Mouse (Mus musculus): Measurements from ENCODE around the gene Slc9a3r1. TPM values are rescaled to one million over a fixed set of nuclear protein-coding genes. Genes with fewer than 3 reads are reported as not detected.

The Slc9a3r1 gene
- polyA plus RNA-seq, 1 experiment from 2014 or later: 39.4 TPM

- no peaks in the 10 kb centered on the region for H3K27me3 ChIP-seq (replicated peaks; ENCODE audit: control insufficient read depth, insufficient read depth, low read length)
- no peak overlapping the region for H3K27ac ChIP-seq (ENCODE audit: low read depth, low read length)
- H3K4me2 ChIP-seq (ENCODE audit: low read length): no peak overlapping the region
- 81% methylated on average over 7 of the region's 7 CpGs for whole genome bisulfite sequencing
- H3K9ac ChIP-seq (ENCODE audit: low read length): no peak overlapping the region
- no peaks in the 10 kb centered on the region for H3K4me1 ChIP-seq (ENCODE audit: control insufficient read depth, insufficient read depth, low read length)
- peaks cover 33% of the 10 kb centered on the region for H3K36me3 ChIP-seq (ENCODE audit: control insufficient read depth, insufficient read depth, low read length)
- no peak for ATAC-seq
- no peak overlapping the region for H3K4me3 ChIP-seq (ENCODE audit: low read depth, low read length)
- H3K9me3 ChIP-seq (replicated peaks; ENCODE audit: control insufficient read depth, low read length): no peaks in the 10 kb centered on the region
- DNase-seq (ENCODE audit: low spot score): no peak
Measured at GRCm38 (mm10) chr11:115209958-115210357, 46.8 kb downstream of the Slc9a3r1 start.

- no peak overlapping the region for H3K27ac ChIP-seq (ENCODE audit: low read depth, low read length)
- no peak overlapping the region for H3K4me2 ChIP-seq (ENCODE audit: low read length)
- WGBS: 65% methylated on average over 13 of the region's 13 CpGs
- no peaks in the 10 kb centered on the region; the same call in 1 of the 2 replicates for H3K27me3 ChIP-seq (replicated peaks; ENCODE audit: control insufficient read depth, insufficient read depth, low read length)
- H3K9me3 ChIP-seq (replicated peaks; ENCODE audit: control insufficient read depth, low read length): no peaks in the 10 kb centered on the region
- no peak overlapping the region for H3K9ac ChIP-seq (ENCODE audit: low read length)
- H3K36me3 ChIP-seq (ENCODE audit: control insufficient read depth, insufficient read depth, low read length): peaks cover 12% of the 10 kb centered on the region
- no peaks in the 10 kb centered on the region for H3K4me1 ChIP-seq (ENCODE audit: control insufficient read depth, insufficient read depth, low read length)
- DNase-seq (ENCODE audit: low spot score): no peak
- ATAC-seq: no peak
- H3K4me3 ChIP-seq (ENCODE audit: low read depth, low read length): no peak overlapping the region
Measured at GRCm38 (mm10) chr11:115212116-115212515, 49.0 kb downstream of the Slc9a3r1 start.

GRCm38 (mm10) chr11:115215123-115215522 is 52.0 kb downstream of the Slc9a3r1 start:
- Histone ChIP-seq H3K27me3 (replicated peaks; ENCODE audit: control insufficient read depth, insufficient read depth, low read length) (no peaks in the 10 kb centered on the region; the same call in 1 of the 2 replicates), H3K4me1 (ENCODE audit: control insufficient read depth, insufficient read depth, low read length) (peaks cover 5% of the 10 kb centered on the region; the same call in 1 of the 2 replicates), H3K27ac (ENCODE audit: low read depth, low read length) (no peak overlapping the region), H3K9ac (ENCODE audit: low read length) (no peak overlapping the region), H3K4me3 (ENCODE audit: low read depth, low read length) (no peak overlapping the region), H3K36me3 (ENCODE audit: control insufficient read depth, insufficient read depth, low read length) (no peaks in the 10 kb centered on the region), H3K4me2 (ENCODE audit: low read length) (no peak overlapping the region), H3K9me3 (replicated peaks; ENCODE audit: control insufficient read depth, low read length) (no peaks in the 10 kb centered on the region)
- 47% methylated on average over 5 of the region's 5 CpGs for WGBS
- DNase-seq (ENCODE audit: low spot score) (no peak), ATAC-seq (no peak)

GRCm38 (mm10) chr11:115217439-115218410 is 54.6 kb downstream of the Slc9a3r1 start:
- Histone ChIP-seq H3K9ac (ENCODE audit: low read length) (no peak overlapping the region; the same call in 1 of the 2 replicates), H3K27me3 (replicated peaks; ENCODE audit: control insufficient read depth, insufficient read depth, low read length) (no peaks in the 10 kb centered on the region; the same call in 1 of the 2 replicates), H3K4me2 (ENCODE audit: low read length) (no peak overlapping the region), H3K4me3 (ENCODE audit: low read depth, low read length) (no peak overlapping the region), H3K9me3 (replicated peaks; ENCODE audit: control insufficient read depth, low read length) (no peaks in the 10 kb centered on the region), H3K36me3 (ENCODE audit: control insufficient read depth, insufficient read depth, low read length) (no peaks in the 10 kb centered on the region), H3K4me1 (ENCODE audit: control insufficient read depth, insufficient read depth, low read length) (peaks cover 18% of the 10 kb centered on the region), H3K27ac (ENCODE audit: low read depth, low read length) (no peak overlapping the region)
- DNase-seq (ENCODE audit: low spot score): peak; percentile 64
- peak; percentile 28; the same call in 1 of the 2 replicates for ATAC-seq
- 55% methylated on average over 18 of the region's 18 CpGs for WGBS

- no peaks in the 10 kb centered on the region; the same call in 1 of the 2 replicates for H3K27me3 ChIP-seq (replicated peaks; ENCODE audit: control insufficient read depth, insufficient read depth, low read length)
- no peak overlapping the region for H3K9ac ChIP-seq (ENCODE audit: low read length)
- no peak for DNase-seq (ENCODE audit: low spot score)
- H3K4me3 ChIP-seq (ENCODE audit: low read depth, low read length): no peak overlapping the region
- H3K36me3 ChIP-seq (ENCODE audit: control insufficient read depth, insufficient read depth, low read length): no peaks in the 10 kb centered on the region
- ATAC-seq: no peak
- H3K27ac ChIP-seq (ENCODE audit: low read depth, low read length): no peak overlapping the region
- H3K4me1 ChIP-seq (ENCODE audit: control insufficient read depth, insufficient read depth, low read length): peaks cover 23% of the 10 kb centered on the region
- no peaks in the 10 kb centered on the region for H3K9me3 ChIP-seq (replicated peaks; ENCODE audit: control insufficient read depth, low read length)
- 83% methylated on average over 9 of the region's 9 CpGs for WGBS
- no peak overlapping the region for H3K4me2 ChIP-seq (ENCODE audit: low read length)
Measured at GRCm38 (mm10) chr11:115219263-115219662, 56.1 kb downstream of the Slc9a3r1 start.

GRCm38 (mm10) chr11:115219685-115220084 is 56.5 kb downstream of the Slc9a3r1 start:
- no peak overlapping the region for H3K4me3 ChIP-seq (ENCODE audit: low read depth, low read length)
- H3K9me3 ChIP-seq (replicated peaks; ENCODE audit: control insufficient read depth, low read length): no peaks in the 10 kb centered on the region
- H3K4me2 ChIP-seq (ENCODE audit: low read length): no peak overlapping the region
- WGBS: 97% methylated on average over 10 of the region's 10 CpGs
- peaks cover 24% of the 10 kb centered on the region for H3K4me1 ChIP-seq (ENCODE audit: control insufficient read depth, insufficient read depth, low read length)
- no peaks in the 10 kb centered on the region for H3K36me3 ChIP-seq (ENCODE audit: control insufficient read depth, insufficient read depth, low read length)
- no peak for DNase-seq (ENCODE audit: low spot score)
- no peak for ATAC-seq
- H3K27ac ChIP-seq (ENCODE audit: low read depth, low read length): no peak overlapping the region
- no peak overlapping the region for H3K9ac ChIP-seq (ENCODE audit: low read length)
- no peaks in the 10 kb centered on the region; the same call in 1 of the 2 replicates for H3K27me3 ChIP-seq (replicated peaks; ENCODE audit: control insufficient read depth, insufficient read depth, low read length)

GRCm38 (mm10) chr11:115222077-115222476 is 58.9 kb downstream of the Slc9a3r1 start:
- H3K4me1 ChIP-seq (ENCODE audit: control insufficient read depth, insufficient read depth, low read length): peaks cover 47% of the 10 kb centered on the region
- no peaks in the 10 kb centered on the region for H3K9me3 ChIP-seq (replicated peaks; ENCODE audit: control insufficient read depth, low read length)
- DNase-seq (ENCODE audit: low spot score) (peak; percentile 69), ATAC-seq (peak; percentile 30; the same call in 1 of the 2 replicates)
- no peak overlapping the region for H3K27ac ChIP-seq (ENCODE audit: low read depth, low read length)
- H3K4me2 ChIP-seq (ENCODE audit: low read length): no peak overlapping the region
- H3K4me3 ChIP-seq (ENCODE audit: low read depth, low read length): no peak overlapping the region
- WGBS: 39% methylated on average over 12 of the region's 12 CpGs
- no peak overlapping the region for H3K9ac ChIP-seq (ENCODE audit: low read length)
- H3K36me3 ChIP-seq (ENCODE audit: control insufficient read depth, insufficient read depth, low read length): no peaks in the 10 kb centered on the region
- H3K27me3 ChIP-seq (replicated peaks; ENCODE audit: control insufficient read depth, insufficient read depth, low read length): no peaks in the 10 kb centered on the region

- H3K9ac ChIP-seq (ENCODE audit: low read length): no peak overlapping the region
- 48% methylated on average over 5 of the region's 5 CpGs for WGBS
- no peak for ATAC-seq
- no peak overlapping the region for H3K4me3 ChIP-seq (ENCODE audit: low read depth, low read length)
- H3K27me3 ChIP-seq (replicated peaks; ENCODE audit: control insufficient read depth, insufficient read depth, low read length): no peaks in the 10 kb centered on the region
- H3K4me1 ChIP-seq (ENCODE audit: control insufficient read depth, insufficient read depth, low read length): peaks cover 48% of the 10 kb centered on the region
- H3K27ac ChIP-seq (ENCODE audit: low read depth, low read length): no peak overlapping the region
- DNase-seq (ENCODE audit: low spot score): no peak
- no peak overlapping the region for H3K4me2 ChIP-seq (ENCODE audit: low read length)
- no peaks in the 10 kb centered on the region for H3K9me3 ChIP-seq (replicated peaks; ENCODE audit: control insufficient read depth, low read length)
- H3K36me3 ChIP-seq (ENCODE audit: control insufficient read depth, insufficient read depth, low read length): no peaks in the 10 kb centered on the region
Measured at GRCm38 (mm10) chr11:115222570-115222969, 59.4 kb downstream of the Slc9a3r1 start.

GRCm38 (mm10) chr11:115223451-115223850 is 60.3 kb downstream of the Slc9a3r1 start:
- Histone ChIP-seq H3K27ac (ENCODE audit: low read depth, low read length) (no peak overlapping the region), H3K9me3 (replicated peaks; ENCODE audit: control insufficient read depth, low read length) (no peaks in the 10 kb centered on the region), H3K27me3 (replicated peaks; ENCODE audit: control insufficient read depth, insufficient read depth, low read length) (no peaks in the 10 kb centered on the region), H3K4me3 (ENCODE audit: low read depth, low read length) (no peak overlapping the region), H3K4me1 (ENCODE audit: control insufficient read depth, insufficient read depth, low read length) (peaks cover 54% of the 10 kb centered on the region), H3K36me3 (ENCODE audit: control insufficient read depth, insufficient read depth, low read length) (no peaks in the 10 kb centered on the region), H3K9ac (ENCODE audit: low read length) (peak overlapping the region; percentile 5; the same call in 1 of the 2 replicates), H3K4me2 (ENCODE audit: low read length) (no peak overlapping the region)
- WGBS: 74% methylated on average over 11 of the region's 11 CpGs
- ATAC-seq (no peak), DNase-seq (ENCODE audit: low spot score) (no peak)

Measured in forebrain, embryonic 14.5 days (tissue).